Mouse (Mus musculus): Measurements from ENCODE around the gene Wasf2. TPM values are rescaled to one million over a fixed set of nuclear protein-coding genes. Genes with fewer than 3 reads are reported as not detected.

The Wasf2 gene
- total and polyA plus RNA-seq, 2 experiments from 2014 or later, result 18.3 to 26.0 TPM

- no peak overlapping the region for H3K4me3 ChIP-seq (ENCODE audit: low read depth, low read length)
- no peak overlapping the region; the same call in 1 of the 2 replicates for H3K9ac ChIP-seq (replicated peaks; ENCODE audit: low read length, poor library complexity, severe bottlenecking)
- DNase-seq (ENCODE audit: low spot score) (peak; percentile 37), ATAC-seq (ENCODE audit: low FRiP score) (no peak)
- no peak for TF ChIP-seq CTCF (IDR thresholded peaks at IDR 0.05)
- H3K9me3 ChIP-seq (ENCODE audit: low read length), result no peaks in the 10 kb centered on the region
- 13% methylated on average over 5 of the region's 5 CpGs for WGBS
- H3K27me3 ChIP-seq (ENCODE audit: insufficient read depth, low read length), result no peaks in the 10 kb centered on the region
- no peak overlapping the region for H3K4me2 ChIP-seq (ENCODE audit: low read depth, low read length, poor library complexity, severe bottlenecking)
- H3K36me3 ChIP-seq (ENCODE audit: insufficient read depth, low read length), result peaks cover 21% of the 10 kb centered on the region
- H3K27ac ChIP-seq (ENCODE audit: low read depth, low read length), result peak overlapping the region; percentile 72
- peaks cover 19% of the 10 kb centered on the region for H3K4me1 ChIP-seq (ENCODE audit: insufficient read depth, low read length)
These were observed 67.0 kb downstream of the Wasf2 start for GRCm38 (mm10) chr4:133197355-133197754.

- 20% methylated on average over 13 of the region's 13 CpGs for WGBS
- H3K4me3 ChIP-seq (ENCODE audit: low read depth, low read length), result no peak overlapping the region
- peak overlapping the region; percentile 72 for H3K27ac ChIP-seq (ENCODE audit: low read depth, low read length)
- ATAC-seq (ENCODE audit: low FRiP score), result no peak
- peaks cover 19% of the 10 kb centered on the region for H3K4me1 ChIP-seq (ENCODE audit: insufficient read depth, low read length)
- DNase-seq (ENCODE audit: low spot score), result peak; percentile 69
- H3K4me2 ChIP-seq (ENCODE audit: low read depth, low read length, poor library complexity, severe bottlenecking), result no peak overlapping the region
- H3K36me3 ChIP-seq (ENCODE audit: insufficient read depth, low read length), result peaks cover 16% of the 10 kb centered on the region
- no peaks in the 10 kb centered on the region for H3K27me3 ChIP-seq (ENCODE audit: insufficient read depth, low read length)
- no peak overlapping the region; the same call in 1 of the 2 replicates for H3K9ac ChIP-seq (replicated peaks; ENCODE audit: low read length, poor library complexity, severe bottlenecking)
- no peak for TF ChIP-seq CTCF (IDR thresholded peaks at IDR 0.05)
- no peaks in the 10 kb centered on the region for H3K9me3 ChIP-seq (ENCODE audit: low read length)
These were observed 67.5 kb downstream of the Wasf2 start for GRCm38 (mm10) chr4:133197801-133198286.

- Histone ChIP-seq H3K4me1 (ENCODE audit: insufficient read depth, low read length) (peaks cover 19% of the 10 kb centered on the region), H3K9me3 (ENCODE audit: low read length) (no peaks in the 10 kb centered on the region), H3K4me3 (ENCODE audit: low read depth, low read length) (no peak overlapping the region), H3K27ac (ENCODE audit: low read depth, low read length) (peak overlapping the region; percentile 72), H3K36me3 (ENCODE audit: insufficient read depth, low read length) (peaks cover 14% of the 10 kb centered on the region), H3K27me3 (ENCODE audit: insufficient read depth, low read length) (no peaks in the 10 kb centered on the region), H3K4me2 (ENCODE audit: low read depth, low read length, poor library complexity, severe bottlenecking) (peak overlapping the region; percentile 6; the same call in 1 of the 2 replicates), H3K9ac (replicated peaks; ENCODE audit: low read length, poor library complexity, severe bottlenecking) (no peak overlapping the region)
- 17% methylated on average over 19 of the region's 19 CpGs for WGBS
- no peak for ATAC-seq (ENCODE audit: low FRiP score)
- peak; percentile 10; the same call in 1 of the 2 replicates for TF ChIP-seq CTCF (IDR thresholded peaks at IDR 0.05)
- peak; percentile 58 for DNase-seq (ENCODE audit: low spot score)
These were observed 68.3 kb downstream of the Wasf2 start for GRCm38 (mm10) chr4:133198337-133199180.

GRCm38 (mm10) chr4:133199743-133200142 lies 69.4 kb downstream of the Wasf2 start:
- Histone ChIP-seq H3K4me3 (ENCODE audit: low read depth, low read length) (no peak overlapping the region), H3K36me3 (ENCODE audit: insufficient read depth, low read length) (peaks cover 7% of the 10 kb centered on the region), H3K9ac (replicated peaks; ENCODE audit: low read length, poor library complexity, severe bottlenecking) (no peak overlapping the region), H3K4me2 (ENCODE audit: low read depth, low read length, poor library complexity, severe bottlenecking) (no peak overlapping the region), H3K27ac (ENCODE audit: low read depth, low read length) (no peak overlapping the region; the same call in 1 of the 2 replicates), H3K27me3 (ENCODE audit: insufficient read depth, low read length) (no peaks in the 10 kb centered on the region), H3K9me3 (ENCODE audit: low read length) (no peaks in the 10 kb centered on the region), H3K4me1 (ENCODE audit: insufficient read depth, low read length) (peaks cover 19% of the 10 kb centered on the region)
- DNase-seq (ENCODE audit: low spot score) (no peak), ATAC-seq (ENCODE audit: low FRiP score) (no peak)
- TF ChIP-seq CTCF (IDR thresholded peaks at IDR 0.05), result no peak
- 70% methylated on average over 6 of the region's 6 CpGs for WGBS

- 44% methylated on average over 21 of the region's 21 CpGs for WGBS
These were observed 70.0 kb downstream of the Wasf2 start for GRCm38 (mm10) chr4:133200343-133200742.

More at GRCm38 (mm10) chr4:133200343-133200742, 70.0 kb downstream of the Wasf2 start:
- TF ChIP-seq CTCF (IDR thresholded peaks at IDR 0.05), result no peak
- peak overlapping the region; percentile 43 for H3K27ac ChIP-seq (ENCODE audit: low read depth, low read length)
- no peaks in the 10 kb centered on the region for H3K27me3 ChIP-seq (ENCODE audit: insufficient read depth, low read length)
- no peak overlapping the region for H3K4me3 ChIP-seq (ENCODE audit: low read depth, low read length)
- peaks cover 19% of the 10 kb centered on the region for H3K4me1 ChIP-seq (ENCODE audit: insufficient read depth, low read length)
- DNase-seq (ENCODE audit: low spot score) (peak; percentile 38), ATAC-seq (ENCODE audit: low FRiP score) (no peak)
- H3K36me3 ChIP-seq (ENCODE audit: insufficient read depth, low read length), result peaks cover 6% of the 10 kb centered on the region
- no peak overlapping the region for H3K9ac ChIP-seq (replicated peaks; ENCODE audit: low read length, poor library complexity, severe bottlenecking)
- no peaks in the 10 kb centered on the region for H3K9me3 ChIP-seq (ENCODE audit: low read length)
- H3K4me2 ChIP-seq (ENCODE audit: low read depth, low read length, poor library complexity, severe bottlenecking), result 0 out of 2 replicates have a peak overlapping the region, but pooled peaks have one; percentile 3
